Mouse (Mus musculus) testis, adult 2 months (tissue): ENCODE data around the gene Palm3.

Source experiments
- CTCF ChIP-seq: fragments of 200-500 bp; IDR thresholded peaks from 2 replicates; pipeline ENCODE4 v1.5.1; 2012; ENCODE audit warnings: low read depth, mild to moderate bottlenecking, inconsistent platforms, low read length, moderate library complexity; ENCODE audit not compliant: control insufficient read depth, insufficient read depth, insufficient replicate concordance
- POLR2A ChIP-seq: fragments of 200-500 bp; IDR thresholded peaks from 2 replicates; pipeline ENCODE4 v1.6.1; 2012; ENCODE audit warnings: low read depth, mild to moderate bottlenecking, inconsistent platforms, low read length, moderate library complexity; ENCODE audit not compliant: control insufficient read depth

DNA sequence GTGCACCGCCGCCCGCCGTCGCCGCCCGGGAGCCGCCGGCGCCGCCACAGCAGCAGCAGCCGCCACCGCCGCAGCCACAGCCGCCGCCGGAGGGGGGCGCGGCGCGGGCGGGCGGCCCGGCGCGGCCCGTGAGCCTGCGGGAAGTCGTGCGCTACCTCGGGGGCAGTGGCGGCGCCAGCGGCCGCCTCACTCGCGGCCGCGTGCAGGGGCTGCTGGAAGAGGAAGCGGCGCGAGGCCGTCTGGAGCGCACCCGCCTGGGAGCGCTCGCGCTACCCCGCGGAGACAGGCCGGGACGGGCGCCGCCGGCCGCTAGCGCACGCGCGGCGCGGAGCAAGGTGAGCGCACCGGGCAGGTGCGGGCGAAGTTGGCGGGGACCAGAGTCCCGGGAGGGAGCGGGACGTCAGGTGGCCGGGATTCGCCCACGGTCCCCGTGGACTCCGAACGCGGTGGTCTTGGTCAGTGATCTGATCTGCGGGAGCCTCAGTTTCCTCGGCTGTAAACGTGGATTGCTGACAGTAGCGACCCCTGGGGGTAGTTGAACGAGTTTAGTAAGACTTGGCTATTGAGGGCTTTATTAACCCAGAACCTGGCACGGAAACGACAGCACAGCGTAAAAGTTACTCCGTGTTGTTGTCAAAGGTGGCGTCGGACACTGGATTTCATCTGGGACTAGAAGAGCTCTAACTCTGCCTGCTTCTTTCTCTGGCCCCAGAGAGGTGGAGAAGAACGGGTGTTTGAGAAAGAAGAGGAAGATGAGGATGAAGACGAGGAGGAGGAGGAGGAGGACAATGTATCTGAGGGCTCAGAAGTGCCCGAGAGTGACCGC is 22.8 kb upstream of the Palm3 start:
- no peak for TF ChIP-seq CTCF
- no peak for TF ChIP-seq POLR2A
